Mouse (Mus musculus): Measurements from ENCODE around the gene Tas2r119.

Tas2r119 gene

GRCm38 (mm10) chr15:32226381-32226780 is 49.3 kb downstream of the Tas2r119 start:
- peak; percentile 62 to 82 for DNase-seq

DNA sequence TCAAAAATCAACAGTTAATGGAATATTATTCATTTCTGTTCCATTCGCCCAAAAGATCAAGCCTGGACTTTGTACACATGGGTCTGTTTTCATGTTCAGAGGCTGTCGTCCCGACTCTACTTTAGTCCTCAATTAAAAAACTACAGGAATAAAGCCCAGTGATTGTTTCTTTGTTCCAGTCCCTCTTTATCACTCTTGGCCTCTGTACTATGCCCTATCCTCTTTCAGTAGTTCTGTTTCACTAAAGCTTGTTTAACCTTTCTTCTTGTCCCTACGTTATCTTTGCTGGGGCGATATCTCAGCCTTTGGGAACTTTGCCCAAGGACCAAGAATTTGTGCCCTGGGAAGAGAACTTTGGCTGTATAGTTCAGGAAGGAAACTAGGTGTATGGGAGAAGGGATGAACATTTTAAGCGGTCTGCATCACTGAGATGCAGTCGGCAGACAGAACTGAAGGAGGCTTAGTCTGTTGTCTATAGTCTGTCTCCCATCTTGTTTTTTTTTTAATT is 49.9 kb downstream of the Tas2r119 start:
- DNase-seq: peak; percentile 24 to 37

Measured in kidney, adult 8-10 months (tissue).